19 mouse cellular contexts compared by ENCODE assay signal in genomic region chr1:64753668-64754067, GRCm38 (mm10). TPM values are rescaled to one million over a fixed set of nuclear protein-coding genes. Genes with fewer than 3 reads are reported as not detected.
DNase-seq lines count a peak whose midpoint lies in the region; ATAC-seq and TF ChIP-seq lines count a peak whose summit lies in the region.
"Had no signal": no experiment of that assay in that cellular context is flagged by ENCODE, and none has a peak within 500 bp of the region (broad histone marks: within the 10 kb centered on the region; RNA-seq: fewer than 3 reads in every experiment).

No protein-coding gene starts in this region.

- TF ChIP-seq POLR2A in liver, adult 2 months (IDR thresholded peaks at IDR 0.05; ENCODE audit: extremely low read depth, insufficient read depth, low read length), result no peak
- TF ChIP-seq POLR2A in lung, adult 2 months (IDR thresholded peaks at IDR 0.05; ENCODE audit: borderline replicate concordance, extremely low read depth, low read depth, low read length), result no peak

- no peak for TF ChIP-seq CTCF in liver, adult 2 months (IDR thresholded peaks at IDR 0.05; ENCODE audit: low read depth, low read length)
- no peak for TF ChIP-seq CTCF in lung, adult 2 months (IDR thresholded peaks at IDR 0.05; ENCODE audit: insufficient read depth, low read length)

- H3K27me3 ChIP-seq in liver, adult 2 months (ENCODE audit: control insufficient read depth, insufficient read depth, low read length), result no peaks in the 10 kb centered on the region
- no peaks in the 10 kb centered on the region for H3K27me3 ChIP-seq in liver, embryonic 11.5 days (replicated peaks; ENCODE audit: control insufficient read depth, insufficient read depth, low read length)
- H3K27me3 ChIP-seq: embryonic facial prominence, embryonic 15.5 days; hindbrain, embryonic 13.5 days; lung, embryonic 15.5 days; Patski; stomach, embryonic 15.5 days had no signal

- no peak overlapping the region for H3K4me2 ChIP-seq in liver, embryonic 11.5 days
- H3K4me2 ChIP-seq: embryonic facial prominence, embryonic 15.5 days; hindbrain, embryonic 13.5 days; lung, embryonic 15.5 days; stomach, embryonic 15.5 days had no signal

- peak overlapping the region; percentile 62 for H3K27ac ChIP-seq in liver, adult 2 months (replicated peaks; ENCODE audit: insufficient read depth, low read depth, low read length)
- no peak overlapping the region for H3K27ac ChIP-seq in liver, embryonic 11.5 days (ENCODE audit: low read depth, low read length)
- H3K27ac ChIP-seq: gastrocnemius, adult 2 months; heart, embryonic 10.5 days; hindbrain, embryonic 13.5 days; lung, embryonic 15.5 days; stomach, embryonic 15.5 days had no signal

- no peak for ATAC-seq in liver, embryonic 11.5 days (replicated peaks; ENCODE audit: low FRiP score)
- ATAC-seq: Patski had no signal

- no peaks in the 10 kb centered on the region for H3K79me2 ChIP-seq in liver, adult 2 months (ENCODE audit: control insufficient read depth, insufficient read depth, low read length)

- no peaks in the 10 kb centered on the region for H3K9me3 ChIP-seq in liver, embryonic 11.5 days (ENCODE audit: control insufficient read depth, low read length)
- H3K9me3 ChIP-seq: embryonic facial prominence, embryonic 15.5 days; heart, embryonic 10.5 days; hindbrain, embryonic 13.5 days; lung, embryonic 15.5 days; stomach, embryonic 15.5 days had no signal

- no peak overlapping the region for H3K9ac ChIP-seq in liver, adult 2 months (ENCODE audit: low read depth, low read length)
- no peak overlapping the region for H3K9ac ChIP-seq in liver, embryonic 11.5 days (ENCODE audit: low read depth, low read length)
- H3K9ac ChIP-seq: embryonic facial prominence, embryonic 15.5 days; hindbrain, embryonic 13.5 days; lung, embryonic 15.5 days; stomach, embryonic 15.5 days had no signal

- no peaks in the 10 kb centered on the region for H3K36me3 ChIP-seq in liver, adult 2 months (ENCODE audit: control insufficient read depth, insufficient read depth, low read length)
- H3K36me3 ChIP-seq in liver, embryonic 11.5 days (ENCODE audit: control insufficient read depth, insufficient read depth, low read length), result no peaks in the 10 kb centered on the region
- H3K36me3 ChIP-seq: embryonic facial prominence, embryonic 15.5 days; heart, embryonic 10.5 days; hindbrain, embryonic 13.5 days; lung, embryonic 15.5 days; stomach, embryonic 15.5 days had no signal

- 54% methylated on average over 7 of the region's 7 CpGs for WGBS in liver, adult 2 months
- WGBS in liver, embryonic 11.5 days, result 71% methylated on average over 7 of the region's 7 CpGs
- WGBS in lung, adult 2 months, result 67% methylated on average over 7 of the region's 7 CpGs

- H3K4me3 ChIP-seq in liver, adult 2 months (ENCODE audit: insufficient read depth, low read depth, low read length), result no peak overlapping the region
- H3K4me3 ChIP-seq in liver, embryonic 11.5 days (ENCODE audit: low read depth, low read length), result no peak overlapping the region
- no peak overlapping the region for H3K4me3 ChIP-seq in lung, adult 2 months (replicated peaks; ENCODE audit: extremely low read depth, low read depth, low read length)
- H3K4me3 ChIP-seq: embryonic facial prominence, embryonic 15.5 days; gastrocnemius, adult 2 months; heart, embryonic 10.5 days; hindbrain, embryonic 13.5 days; lung, embryonic 15.5 days; stomach, embryonic 15.5 days had no signal

- intact Hi-C loops in heart, postnatal 10 days (cut with DNase I), result no loop called here

- H3K4me1 ChIP-seq in liver, adult 2 months (ENCODE audit: control insufficient read depth, insufficient read depth, low read length), result peaks cover 24% of the 10 kb centered on the region
- H3K4me1 ChIP-seq in liver, embryonic 11.5 days (replicated peaks; ENCODE audit: control insufficient read depth, insufficient read depth, low read length), result no peaks in the 10 kb centered on the region; the same call in 1 of the 2 replicates
- peaks cover 7% of the 10 kb centered on the region for H3K4me1 ChIP-seq in lung, adult 2 months (ENCODE audit: control insufficient read depth, insufficient read depth, low read length)
- H3K4me1 ChIP-seq: hindbrain, embryonic 13.5 days; stomach, embryonic 15.5 days had no signal

- peak; percentile 77 for DNase-seq in liver, adult 2 months (ENCODE audit: extremely low read depth, low read depth, low spot score)
- no peak for DNase-seq in liver, embryonic 11.5 days (ENCODE audit: low spot score)
- DNase-seq in ZHBTc4 (ENCODE audit: low read depth, low spot score), result peak; percentile 76
- peak; percentile 24 for DNase-seq in lung, adult 2 months
- DNase-seq in yolk sac, embryonic 10.5 days (ENCODE audit: low spot score), result peak; percentile 80
- no peak for DNase-seq in heart, postnatal 10 days
- DNase-seq in right cerebral cortex, adult 18-20 months, result no peak
- DNase-seq: adrenal gland, postnatal 25 days; cerebellum, adult 11 months; cerebellum, postnatal 14 days; embryo, embryonic 11 days; thymus, adult 2 months had no signal

RNA-seq across cellular contexts. Expression of gene Fzd5, which starts 16.1 kb away (rescaled TPM):
- total RNA-seq in liver, adult 2 months (2014; rRNA removed), result 3.1 and 4.0 TPM in 2 replicates
- 4.7 and 4.9 TPM in 2 replicates for polyA plus RNA-seq in liver, adult 2 months (2012; rRNA removed)
- polyA plus RNA-seq in liver, embryonic 11.5 days (2014; fragmentation: Nextera tagmentation; extraction: Ambion mirVana), result 2.2 and 2.7 TPM in 2 replicates
- 28.2 and 30.9 TPM in 2 replicates for polyA plus RNA-seq in lung, adult 2 months (2012; rRNA removed)
- 1 to 10 TPM; 6.4 to 7.9 TPM for total RNA-seq in heart, postnatal 10 days (2021)

Comparison
In these comparisons a context has a peak if more than half of its experiments do, and no peak if none do; other contexts are left out.
1. DNase-seq: peak in liver, adult 2 months (single experiment), ZHBTc4 (single experiment), lung, adult 2 months (single experiment) and yolk sac, embryonic 10.5 days (single experiment); none in liver, embryonic 11.5 days (single experiment), heart, postnatal 10 days (0 of 2) and right cerebral cortex, adult 18-20 months (single experiment).